Mouse (Mus musculus) MEL (cell line): ENCODE results near the gene Svbp. TPM values are rescaled to one million over a fixed set of nuclear protein-coding genes. Genes with fewer than 3 reads are reported as not detected.
A peak's percentile ranks its signal among the peaks of the same experiment; 100 is the strongest.

Experiments
- DNase-seq: peaks from one replicate; pipeline ENCODE4 v3.0.0; 2011; ENCODE audit warnings: low read depth, low spot score
- H3K27ac ChIP-seq: 2 replicates; pipeline ENCODE4 v1.5.1; 2012; ENCODE audit warnings: low read depth, mild to moderate bottlenecking, control low read depth, low read length, moderate library complexity; ENCODE audit not compliant: control insufficient read depth
- H3K27me3 ChIP-seq, 2 experiments: fragments of 150-350 bp in 1 of 2; sonication (generic) in 1 of 2; 2 replicates each; pipeline ENCODE4 v1.6.1; 2012; ENCODE audit warnings: low read length in 2 of 2, mild to moderate bottlenecking in 2 of 2, improper control_type of control experiment in 1 of 2, moderate library complexity in 1 of 2; ENCODE audit not compliant: insufficient read depth in 2 of 2, control insufficient read depth in 1 of 2
- H3K36me3 ChIP-seq, 2 experiments: 2 replicates each; pipeline ENCODE4 v1.6.1; 2012 to 2014; ENCODE audit warnings: low read length in 2 of 2, improper control_type of control experiment in 1 of 2, inconsistent platforms in 1 of 2, mild to moderate bottlenecking in 1 of 2; ENCODE audit not compliant: insufficient read depth in 2 of 2, control insufficient read depth in 1 of 2
- H3K4me1 ChIP-seq, 2 experiments: fragments of 150-350 bp in 1 of 2; sonication (generic) in 1 of 2; 2 replicates each; pipeline ENCODE4 v1.6.1; 2012; ENCODE audit warnings: low read length in 2 of 2, improper control_type of control experiment in 1 of 2, mild to moderate bottlenecking in 1 of 2; ENCODE audit not compliant: insufficient read depth in 2 of 2, control insufficient read depth in 1 of 2
- H3K4me3 ChIP-seq, 2 experiments: fragments of 150-350 bp in 1 of 2; sonication (generic) in 1 of 2; 2 replicates each; pipeline ENCODE4 v1.5.1; 2012; ENCODE audit warnings: low read depth in 2 of 2, low read length in 2 of 2, mild to moderate bottlenecking in 2 of 2, moderate library complexity in 2 of 2, control low read depth in 1 of 2, improper control_type of control experiment in 1 of 2; ENCODE audit not compliant: control insufficient read depth in 1 of 2, insufficient read depth in 1 of 2
- H3K79me2 ChIP-seq: 2 replicates; pipeline ENCODE4 v1.6.1; 2012; ENCODE audit warnings: mild to moderate bottlenecking, low read length, moderate library complexity; ENCODE audit not compliant: control insufficient read depth, poor library complexity, insufficient read depth
- H3K9ac ChIP-seq: 2 replicates; pipeline ENCODE4 v1.6.1; 2012; ENCODE audit warnings: low read depth, mild to moderate bottlenecking, control low read depth, low read length, moderate library complexity; ENCODE audit not compliant: control insufficient read depth, poor library complexity, severe bottlenecking
- H3K9me3 ChIP-seq: fragments of 150-350 bp; sonication (generic); replicated peaks from 2 replicates; pipeline ENCODE4 v1.6.1; 2012; ENCODE audit warnings: mild to moderate bottlenecking, low read length, improper control_type of control experiment, moderate library complexity; ENCODE audit not compliant: insufficient read depth
- BHLHE40 ChIP-seq: IDR thresholded peaks from 2 replicates; pipeline ENCODE4 v1.6.1; 2012; ENCODE audit warnings: low read depth, mild to moderate bottlenecking, inconsistent platforms, low read length, improper control_type of control experiment, borderline replicate concordance
- CHD1 ChIP-seq: IDR thresholded peaks from 2 replicates; pipeline ENCODE4 v1.6.1; 2012; ENCODE audit warnings: low read depth, mild to moderate bottlenecking, inconsistent platforms, low read length, improper control_type of control experiment
- EP300 ChIP-seq, 2 experiments: IDR thresholded peaks; 2 replicates each; pipeline ENCODE4 v1.6.1; 2011; ENCODE audit warnings: improper control_type of control experiment in 2 of 2, low read length in 2 of 2, low read depth in 1 of 2, mild to moderate bottlenecking in 1 of 2
- MAFK ChIP-seq: IDR thresholded peaks from 2 replicates; pipeline ENCODE4 v1.6.1; 2011; ENCODE audit warnings: low read depth, mild to moderate bottlenecking, low read length, improper control_type of control experiment, borderline replicate concordance
- MAX ChIP-seq: IDR thresholded peaks from 2 replicates; pipeline ENCODE4 v1.6.1; 2011; ENCODE audit warnings: low read length, improper control_type of control experiment
- MXI1 ChIP-seq: IDR thresholded peaks from 2 replicates; pipeline ENCODE4 v1.6.1; 2011; ENCODE audit warnings: mild to moderate bottlenecking, low read depth, low read length, improper control_type of control experiment
- MYB ChIP-seq: IDR thresholded peaks from 2 replicates; pipeline ENCODE4 v1.6.1; 2011; ENCODE audit warnings: mild to moderate bottlenecking, low read depth, low read length, improper control_type of control experiment
- MYC ChIP-seq: IDR thresholded peaks from 2 replicates; pipeline ENCODE4 v1.6.1; 2011; ENCODE audit warnings: low read depth, mild to moderate bottlenecking, low read length, improper control_type of control experiment, moderate library complexity
- NELFE ChIP-seq: IDR thresholded peaks from 2 replicates; pipeline ENCODE4 v1.6.1; 2011; ENCODE audit warnings: low read depth, low read length, improper control_type of control experiment
- POLR2AphosphoS2 ChIP-seq: IDR thresholded peaks from 2 replicates; pipeline ENCODE4 v1.6.1; 2011; ENCODE audit warnings: low read length, improper control_type of control experiment
- POLR2AphosphoS5 ChIP-seq: IDR thresholded peaks from 2 replicates; pipeline ENCODE4 v1.6.1; 2012; ENCODE audit warnings: low read depth, borderline replicate concordance, mild to moderate bottlenecking, inconsistent platforms, low read length, moderate library complexity, mixed read lengths
- RAD21 ChIP-seq: IDR thresholded peaks from 2 replicates; pipeline ENCODE4 v1.6.1; 2011; ENCODE audit warnings: mild to moderate bottlenecking, low read depth, low read length, improper control_type of control experiment
- SIN3A ChIP-seq: IDR thresholded peaks from 2 replicates; pipeline ENCODE4 v1.6.1; 2012; ENCODE audit warnings: low read length, improper control_type of control experiment, inconsistent platforms
- SMC3 ChIP-seq: IDR thresholded peaks from 2 replicates; pipeline ENCODE4 v1.6.1; 2011; ENCODE audit warnings: low read depth, low read length, improper control_type of control experiment
- TBP ChIP-seq: IDR thresholded peaks from 2 replicates; pipeline ENCODE4 v1.8.0; 2011; ENCODE audit warnings: low read depth, low read length, improper control_type of control experiment
- ZC3H11A ChIP-seq: IDR thresholded peaks from 2 replicates; pipeline ENCODE4 v1.6.1; 2012; ENCODE audit warnings: low read depth, mild to moderate bottlenecking, inconsistent platforms, low read length, improper control_type of control experiment
- polyA plus RNA-seq, 2 experiments: library from polyadenylated mRNA; stranded (reverse) in 1 of 2; unstranded in 1 of 2; fragments of >175 nt in 1 of 2; fragments of >200 nt in 1 of 2; gene quantifications; 2 replicates each; pipeline versions ENCODE4 v1.2.1 to v1.2.4; 2012; ENCODE audit warnings: low replicate concordance in 2 of 2, low read depth in 1 of 2; ENCODE audit not compliant: insufficient read length in 2 of 2, insufficient read depth in 1 of 2, missing spikeins in 1 of 2
- total RNA-seq: library from RNA; depleted of rRNA; stranded (reverse); fragments of 300-350 nt; gene quantifications from 2 replicates; pipeline ENCODE4 v1.2.3, GENCODE M21; 2012

Svbp gene
- total and polyA plus RNA-seq, 3 experiments = 63.7 to 131 TPM; not detected in 1

DNA sequence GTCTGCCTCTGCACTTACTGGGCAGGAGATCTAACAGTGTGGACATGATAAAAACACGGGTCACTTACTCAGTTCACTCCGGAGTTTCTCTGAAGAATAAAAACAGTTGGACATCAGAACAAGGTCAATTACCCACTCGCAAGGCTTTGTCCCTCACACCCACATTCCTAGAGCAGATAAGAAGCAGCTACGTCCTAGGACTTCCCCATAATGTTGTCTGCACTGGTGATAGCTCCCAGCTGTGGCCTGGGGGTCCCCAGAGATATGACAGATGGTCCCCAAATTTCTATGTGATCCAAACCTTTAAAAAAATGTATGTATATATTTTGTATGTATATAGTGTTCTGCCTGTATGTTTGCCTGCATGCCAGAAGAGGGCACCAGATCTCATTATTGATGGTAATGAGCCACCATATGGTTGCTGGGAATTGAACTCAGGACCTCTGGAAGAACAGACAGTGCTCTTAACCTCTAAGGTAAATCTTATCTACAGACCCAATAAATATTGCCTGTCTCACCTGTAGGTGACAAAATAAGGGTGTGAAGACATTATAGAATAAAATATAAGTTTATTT lies 14.9 kb upstream of the Svbp start (continued):
- TF ChIP-seq MAFK (no peak), SMC3 (peak; percentile 42), MYB (no peak)
- TF ChIP-seq, all 39 proteins: peak for 14

DNA sequence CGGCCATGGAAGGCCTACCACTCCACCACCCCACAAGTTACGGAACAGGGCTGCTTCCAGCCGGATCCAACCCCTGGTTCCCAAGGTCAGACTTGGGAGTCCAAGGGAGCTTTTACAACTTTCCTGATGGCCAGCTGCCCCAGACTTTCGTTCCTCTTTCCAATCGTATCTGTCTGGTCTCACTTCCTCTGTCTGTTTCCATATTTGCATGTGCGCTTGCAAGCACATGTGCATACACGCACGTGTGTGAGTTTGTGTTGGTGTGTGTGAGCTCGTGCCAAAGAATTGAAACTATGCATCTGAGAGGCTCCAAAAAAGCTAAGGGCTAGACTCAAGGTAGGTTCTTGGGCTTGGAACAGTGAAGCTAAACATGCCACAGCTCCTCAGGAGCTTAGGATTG lies 13.7 kb upstream of the Svbp start:
- Histone ChIP-seq H3K4me1 (peaks cover 2 to 33% of the 10 kb centered on the region in 2 experiments; a peak in 3 of 4 replicates), H3K27ac (no peak overlapping the region), H3K36me3 (peaks cover 29 to 47% of the 10 kb centered on the region in 2 experiments)

DNA sequence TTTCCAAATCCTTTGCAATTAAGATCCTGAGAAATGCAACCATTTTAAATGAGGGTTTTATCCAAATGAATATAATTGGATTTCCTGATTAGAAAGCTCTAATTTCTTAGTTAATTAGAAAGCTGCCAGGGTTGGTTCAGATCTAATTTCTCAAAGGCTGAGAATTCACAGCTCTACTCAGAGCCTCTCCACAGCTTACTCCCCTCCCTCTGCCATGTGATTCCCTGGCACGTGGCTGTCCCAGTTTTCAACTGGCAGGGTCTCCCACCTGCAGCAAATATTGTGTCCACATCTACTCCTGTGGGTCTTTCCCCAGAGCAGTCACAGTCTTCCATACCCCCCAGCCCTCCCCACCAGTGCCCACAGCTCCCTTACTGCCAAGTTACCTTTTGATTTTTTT lies 11.6 kb upstream of the Svbp start:
- H3K4me1 ChIP-seq = peaks cover 4 to 48% of the 10 kb centered on the region in 2 experiments
- TF ChIP-seq POLR2AphosphoS2 = 0 out of 2 replicates have a peak, but pooled peaks have one; percentile 17
- no peak for TF ChIP-seq TBP
- H3K79me2 ChIP-seq = peaks cover 33% of the 10 kb centered on the region
- H3K4me3 ChIP-seq = no peak overlapping the region
- no peak for DNase-seq
- H3K9ac ChIP-seq = no peak overlapping the region
- H3K27me3 ChIP-seq = no peaks in the 10 kb centered on the region
- peaks cover 20 to 62% of the 10 kb centered on the region in 2 experiments for H3K36me3 ChIP-seq
- no peaks in the 10 kb centered on the region for H3K9me3 ChIP-seq
- no peak overlapping the region for H3K27ac ChIP-seq

More for the DNA sequence above, 13.7 kb upstream of the Svbp start:
- peak; percentile 52 for DNase-seq
- no peaks in the 10 kb centered on the region for H3K9me3 ChIP-seq
- no peak overlapping the region for H3K9ac ChIP-seq
- H3K4me3 ChIP-seq = no peak overlapping the region
- peaks cover 15% of the 10 kb centered on the region for H3K79me2 ChIP-seq
- no peaks in the 10 kb centered on the region for H3K27me3 ChIP-seq
- TF ChIP-seq POLR2AphosphoS5 = no peak
- no peak for TF ChIP-seq NELFE
- TF ChIP-seq BHLHE40 = peak; percentile 57; the same call in 1 of the 2 replicates
- no peak for TF ChIP-seq RAD21
- TF ChIP-seq EP300 (IDR thresholded peaks at IDR 0.05; ENCODE audit: low read depth in 1 of 2, low read length in 2 of 2) = 0 out of 4 replicates have a peak, but pooled peaks of 1 of the 2 experiments have one; percentile 10
- no peak for TF ChIP-seq MYB
- no peak for TF ChIP-seq CHD1
- TF ChIP-seq MXI1 = peak; percentile 87
- no peak for TF ChIP-seq ZC3H11A
- 0 out of 2 replicates have a peak, but pooled peaks have one; percentile 39 for TF ChIP-seq SIN3A
- TF ChIP-seq MAX = peak; percentile 76
- peak; percentile 90 for TF ChIP-seq MYC
- no peak for TF ChIP-seq SMC3
